8 mouse cellular contexts compared by ENCODE assay signal in the genomic region with DNA sequence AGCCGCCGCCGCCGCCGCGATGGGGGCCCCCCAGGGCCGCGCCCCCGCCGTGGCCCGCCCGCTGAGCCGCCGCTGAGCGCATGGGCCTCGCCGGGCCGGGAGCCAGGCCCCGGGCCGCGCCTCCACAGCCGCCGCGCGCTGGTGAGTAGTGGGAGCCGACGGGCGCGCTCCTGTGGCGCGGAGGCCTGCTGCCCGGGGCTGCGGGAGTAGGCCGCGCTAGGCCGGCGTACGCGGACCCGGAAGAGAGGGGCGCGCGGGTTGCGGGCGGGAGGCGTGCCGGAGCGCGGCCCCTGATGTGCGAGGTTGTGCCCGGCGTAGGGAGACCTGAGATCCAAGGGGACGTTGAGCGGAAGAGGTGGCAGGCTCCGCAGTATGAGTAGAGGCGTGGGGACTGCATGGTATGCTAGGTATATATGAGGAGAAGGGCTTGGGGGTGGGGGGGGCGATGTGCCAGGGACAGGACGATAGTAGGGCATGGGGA. TPM values are rescaled to one million over a fixed set of nuclear protein-coding genes. Genes with fewer than 3 reads are reported as not detected.
DNase-seq lines count a peak whose midpoint lies in the region; ATAC-seq and TF ChIP-seq lines count a peak whose summit lies in the region.

No protein-coding gene starts in this region.

- peaks cover 7% of the 10 kb centered on the region for H3K36me3 ChIP-seq in heart, embryonic 15.5 days
- H3K36me3 ChIP-seq in heart, embryonic 16.5 days (ENCODE audit: control insufficient read depth, insufficient read depth), result peaks cover 8% of the 10 kb centered on the region
- H3K36me3 ChIP-seq in liver, embryonic 12.5 days, result peaks cover 21% of the 10 kb centered on the region
- peaks cover 10% of the 10 kb centered on the region for H3K36me3 ChIP-seq in neural tube, embryonic 15.5 days

- WGBS in heart, embryonic 15.5 days, result 1% methylated on average over 58 of the region's 58 CpGs
- under 1% methylated on average over 58 of the region's 58 CpGs for WGBS in bone marrow, adult 2 months
- 0% methylated on average over 56 of the region's 58 CpGs for WGBS in heart, embryonic 16.5 days
- under 1% methylated on average over 56 of the region's 58 CpGs for WGBS in liver, embryonic 12.5 days (ENCODE audit: insufficient replicate concordance)
- WGBS in neural tube, embryonic 15.5 days, result under 1% methylated on average over 57 of the region's 58 CpGs

- no peaks in the 10 kb centered on the region for H3K9me3 ChIP-seq in heart, embryonic 15.5 days (replicated peaks)
- H3K9me3 ChIP-seq in heart, embryonic 16.5 days (replicated peaks; ENCODE audit: control insufficient read depth, low read length), result no peaks in the 10 kb centered on the region
- no peaks in the 10 kb centered on the region for H3K9me3 ChIP-seq in liver, embryonic 12.5 days (replicated peaks)
- H3K9me3 ChIP-seq in neural tube, embryonic 15.5 days (replicated peaks), result no peaks in the 10 kb centered on the region

- peaks cover 27% of the 10 kb centered on the region for H3K4me1 ChIP-seq in heart, embryonic 15.5 days (replicated peaks)
- peaks cover 3% of the 10 kb centered on the region; the same call in 1 of the 2 replicates for H3K4me1 ChIP-seq in bone marrow, adult 2 months (ENCODE audit: control insufficient read depth, insufficient read depth, low read length)
- H3K4me1 ChIP-seq in heart, embryonic 16.5 days (ENCODE audit: control insufficient read depth, insufficient read depth, low read length), result peaks cover 21% of the 10 kb centered on the region
- peaks cover 41% of the 10 kb centered on the region for H3K4me1 ChIP-seq in liver, embryonic 12.5 days
- peaks cover 29% of the 10 kb centered on the region for H3K4me1 ChIP-seq in neural tube, embryonic 15.5 days

- H3K4me2 ChIP-seq in heart, embryonic 15.5 days, result peak overlapping the region; percentile 77
- peak overlapping the region; percentile 79 for H3K4me2 ChIP-seq in heart, embryonic 16.5 days (ENCODE audit: low read depth, low read length)
- peak overlapping the region; percentile 97 for H3K4me2 ChIP-seq in liver, embryonic 12.5 days
- H3K4me2 ChIP-seq in neural tube, embryonic 15.5 days, result peak overlapping the region; percentile 76

- peak overlapping the region; percentile 76 for H3K4me3 ChIP-seq in heart, embryonic 15.5 days
- peak overlapping the region; percentile 92 for H3K4me3 ChIP-seq in bone marrow, adult 2 months (replicated peaks; ENCODE audit: control insufficient read depth, low read depth, low read length)
- H3K4me3 ChIP-seq in heart, embryonic 16.5 days (ENCODE audit: low read length), result peak overlapping the region; percentile 94
- H3K4me3 ChIP-seq in liver, embryonic 12.5 days, result peak overlapping the region; percentile 92
- peak overlapping the region; percentile 92 for H3K4me3 ChIP-seq in neural tube, embryonic 15.5 days (replicated peaks)

- TF ChIP-seq POLR2A in bone marrow, adult 2 months (IDR thresholded peaks at IDR 0.05; ENCODE audit: borderline replicate concordance, control insufficient read depth, low read depth, low read length), result no peak

- TF ChIP-seq CTCF in bone marrow, adult 2 months (IDR thresholded peaks at IDR 0.05; ENCODE audit: control insufficient read depth, insufficient read depth, low read length), result no peak

- peak overlapping the region; percentile 97 for H3K27ac ChIP-seq in heart, embryonic 15.5 days
- H3K27ac ChIP-seq in bone marrow, adult 2 months (ENCODE audit: control insufficient read depth, insufficient read depth, low read depth, low read length, poor library complexity), result peak overlapping the region; percentile 83; the same call in 1 of the 2 replicates
- peak overlapping the region; percentile 97 for H3K27ac ChIP-seq in heart, embryonic 16.5 days (ENCODE audit: low read length)
- H3K27ac ChIP-seq in liver, embryonic 12.5 days, result peak overlapping the region; percentile 92
- H3K27ac ChIP-seq in neural tube, embryonic 15.5 days (replicated peaks), result peak overlapping the region; percentile 94

- ATAC-seq in heart, embryonic 15.5 days (replicated peaks; ENCODE audit: insufficient number of reproducible peaks, insufficient read depth, low FRiP score, low read depth), result peak; percentile 71
- ATAC-seq in heart, embryonic 16.5 days (replicated peaks; ENCODE audit: extremely low read depth, insufficient read depth, low FRiP score), result peak; percentile 75
- ATAC-seq in liver, embryonic 12.5 days, result peak; percentile 73
- ATAC-seq in neural tube, embryonic 15.5 days (ENCODE audit: low FRiP score), result peak; percentile 64

- H3K27me3 ChIP-seq in heart, embryonic 15.5 days, result no peaks in the 10 kb centered on the region
- no peaks in the 10 kb centered on the region for H3K27me3 ChIP-seq in heart, embryonic 16.5 days (ENCODE audit: control insufficient read depth, insufficient read depth, low read length)
- no peaks in the 10 kb centered on the region for H3K27me3 ChIP-seq in liver, embryonic 12.5 days (replicated peaks)
- no peaks in the 10 kb centered on the region for H3K27me3 ChIP-seq in neural tube, embryonic 15.5 days (replicated peaks)

- peak overlapping the region; percentile 99 for H3K9ac ChIP-seq in heart, embryonic 15.5 days
- peak overlapping the region; percentile 99 for H3K9ac ChIP-seq in heart, embryonic 16.5 days (ENCODE audit: low read length)
- H3K9ac ChIP-seq in liver, embryonic 12.5 days, result peak overlapping the region; percentile 92
- peak overlapping the region; percentile 98 for H3K9ac ChIP-seq in neural tube, embryonic 15.5 days (replicated peaks)

- no peak for DNase-seq in heart, adult 11 months
- DNase-seq in CD4-positive, CD25-positive, alpha-beta regulatory T cell, adult 2 months (ENCODE audit: low read depth, low spot score), result peak; percentile 73
- DNase-seq in frontal cortex, postnatal 25 days (ENCODE audit: low spot score in 2 of 2), result no peak

RNA-seq across cellular contexts. Expression of a gene that starts 0.5 kb away (rescaled TPM):
- polyA plus RNA-seq in heart, embryonic 15.5 days (2015; fragmentation: Nextera tagmentation; extraction: Ambion mirVana), result 8.8 and 12.5 TPM in 2 replicates
- polyA plus RNA-seq in bone marrow, adult 2 months (2011; ENCODE audit: insufficient read depth, insufficient read length, low replicate concordance, missing spikeins), result 21.7 and 23.1 TPM in 2 replicates
- polyA plus RNA-seq in heart, embryonic 16.5 days (2015; fragmentation: Nextera tagmentation; extraction: Ambion mirVana), result 4.6 and 4.7 TPM in 2 replicates
- polyA plus RNA-seq in liver, embryonic 12.5 days (2016; fragmentation: Nextera tagmentation; extraction: Ambion mirVana), result 15.2 and 16.4 TPM in 2 replicates
- 7.7 and 13.1 TPM in 2 replicates for polyA plus RNA-seq in neural tube, embryonic 15.5 days (2015; fragmentation: Nextera tagmentation; extraction: Ambion mirVana)

RNA-seq across cellular contexts. Expression of a gene that starts 15.6 kb away (rescaled TPM):
- polyA plus RNA-seq in heart, embryonic 15.5 days (2015; fragmentation: Nextera tagmentation; extraction: Ambion mirVana), result 195 and 202 TPM in 2 replicates
- 60.2 and 70.6 TPM in 2 replicates for polyA plus RNA-seq in bone marrow, adult 2 months (2011; ENCODE audit: insufficient read depth, insufficient read length, low replicate concordance, missing spikeins)
- polyA plus RNA-seq in heart, embryonic 16.5 days (2015; fragmentation: Nextera tagmentation; extraction: Ambion mirVana), result 221 and 232 TPM in 2 replicates
- 162 and 174 TPM in 2 replicates for polyA plus RNA-seq in liver, embryonic 12.5 days (2016; fragmentation: Nextera tagmentation; extraction: Ambion mirVana)
- polyA plus RNA-seq in neural tube, embryonic 15.5 days (2015; fragmentation: Nextera tagmentation; extraction: Ambion mirVana), result 186 and 187 TPM in 2 replicates

RNA-seq across cellular contexts. Expression of a gene that starts 25.8 kb away (rescaled TPM):
- 0.77 and 1.3 TPM in 2 replicates for polyA plus RNA-seq in heart, embryonic 15.5 days (2015; fragmentation: Nextera tagmentation; extraction: Ambion mirVana)
- 24.1 and 27.3 TPM in 2 replicates for polyA plus RNA-seq in bone marrow, adult 2 months (2011; ENCODE audit: insufficient read depth, insufficient read length, low replicate concordance, missing spikeins)
- 0.87 and 1.0 TPM in 2 replicates for polyA plus RNA-seq in heart, embryonic 16.5 days (2015; fragmentation: Nextera tagmentation; extraction: Ambion mirVana)
- 1.9 and 2.2 TPM in 2 replicates for polyA plus RNA-seq in liver, embryonic 12.5 days (2016; fragmentation: Nextera tagmentation; extraction: Ambion mirVana)
- 4.3 and 5.9 TPM in 2 replicates for polyA plus RNA-seq in neural tube, embryonic 15.5 days (2015; fragmentation: Nextera tagmentation; extraction: Ambion mirVana)

RNA-seq across cellular contexts. Expression of a gene that starts 43.5 kb away (rescaled TPM):
- polyA plus RNA-seq in heart, embryonic 15.5 days (2015; fragmentation: Nextera tagmentation; extraction: Ambion mirVana), result 48.8 and 61.8 TPM in 2 replicates
- 9.0 and 20.4 TPM in 2 replicates for polyA plus RNA-seq in bone marrow, adult 2 months (2011; ENCODE audit: insufficient read depth, insufficient read length, low replicate concordance, missing spikeins)
- polyA plus RNA-seq in heart, embryonic 16.5 days (2015; fragmentation: Nextera tagmentation; extraction: Ambion mirVana), result 55.3 and 56.2 TPM in 2 replicates
- polyA plus RNA-seq in liver, embryonic 12.5 days (2016; fragmentation: Nextera tagmentation; extraction: Ambion mirVana), result 65.9 and 68.3 TPM in 2 replicates
- polyA plus RNA-seq in neural tube, embryonic 15.5 days (2015; fragmentation: Nextera tagmentation; extraction: Ambion mirVana), result 20.3 and 37.4 TPM in 2 replicates

RNA-seq across cellular contexts. Expression of a gene that starts 48.8 kb away (rescaled TPM):
- 36.0 and 36.9 TPM in 2 replicates for polyA plus RNA-seq in heart, embryonic 15.5 days (2015; fragmentation: Nextera tagmentation; extraction: Ambion mirVana)
- polyA plus RNA-seq in bone marrow, adult 2 months (2011; ENCODE audit: insufficient read depth, insufficient read length, low replicate concordance, missing spikeins), result 3.5 and 5.6 TPM in 2 replicates
- 40.1 and 40.8 TPM in 2 replicates for polyA plus RNA-seq in heart, embryonic 16.5 days (2015; fragmentation: Nextera tagmentation; extraction: Ambion mirVana)
- 12.0 and 13.2 TPM in 2 replicates for polyA plus RNA-seq in liver, embryonic 12.5 days (2016; fragmentation: Nextera tagmentation; extraction: Ambion mirVana)
- polyA plus RNA-seq in neural tube, embryonic 15.5 days (2015; fragmentation: Nextera tagmentation; extraction: Ambion mirVana), result 42.8 and 42.9 TPM in 2 replicates
